Mouse (Mus musculus) liver, embryonic 18 days (tissue): ENCODE data around the gene Ppt1. TPM values are rescaled to one million over a fixed set of nuclear protein-coding genes. Genes with fewer than 3 reads are reported as not detected.

Experiments
- polyA plus RNA-seq: library from polyadenylated mRNA; depleted of rRNA; stranded (reverse); fragments of >200 nt; gene quantifications from 2 replicates; pipeline ENCODE4 v1.2.3, GENCODE M21; 2012; rRNA removed

Gene Ppt1
- polyA plus RNA-seq, result 17.4 and 18.0 TPM in 2 replicates

GRCm38 (mm10) chr4:122835530-122836402 is at the start of gene Ppt1:
TSS of gene Ppt1 (plus strand) at chr4:122836242.

GRCm38 (mm10) chr4:122885768-122886578 is 49.9 kb downstream of the Ppt1 start, which contains the start of gene Cap1:
TSS of gene Cap1 (minus strand) at chr4:122886056.

Other genes with a start within 250 kb of the Ppt1 start
- gene 9530002B09Rik, start 147.0 kb upstream of the Ppt1 start, polyA plus RNA-seq, result not detected in 2 replicates
- 43.0 and 45.9 TPM in 2 replicates for gene Cap1, start 49.8 kb downstream of the Ppt1 start, polyA plus RNA-seq
- gene Mfsd2a, start 124.9 kb downstream of the Ppt1 start, polyA plus RNA-seq, result 0.07 and 0.08 TPM in 2 replicates
- gene Mycl, start 159.4 kb downstream of the Ppt1 start, polyA plus RNA-seq, result 0.82 and 0.99 TPM in 2 replicates
- gene Trit1, start 180.4 kb downstream of the Ppt1 start, polyA plus RNA-seq, result 4.5 and 5.4 TPM in 2 replicates